Mouse (Mus musculus) testis, postnatal 10 days (tissue): ENCODE measurements around the gene Zbtb46.
A peak's percentile ranks its signal among the peaks of the same experiment; 100 is the strongest.

Experiments
- DNase-seq: peaks from one replicate; pipeline ENCODE4 v3.0.0; 2021; ENCODE audit warnings: low spot score

Gene Zbtb46

DNA sequence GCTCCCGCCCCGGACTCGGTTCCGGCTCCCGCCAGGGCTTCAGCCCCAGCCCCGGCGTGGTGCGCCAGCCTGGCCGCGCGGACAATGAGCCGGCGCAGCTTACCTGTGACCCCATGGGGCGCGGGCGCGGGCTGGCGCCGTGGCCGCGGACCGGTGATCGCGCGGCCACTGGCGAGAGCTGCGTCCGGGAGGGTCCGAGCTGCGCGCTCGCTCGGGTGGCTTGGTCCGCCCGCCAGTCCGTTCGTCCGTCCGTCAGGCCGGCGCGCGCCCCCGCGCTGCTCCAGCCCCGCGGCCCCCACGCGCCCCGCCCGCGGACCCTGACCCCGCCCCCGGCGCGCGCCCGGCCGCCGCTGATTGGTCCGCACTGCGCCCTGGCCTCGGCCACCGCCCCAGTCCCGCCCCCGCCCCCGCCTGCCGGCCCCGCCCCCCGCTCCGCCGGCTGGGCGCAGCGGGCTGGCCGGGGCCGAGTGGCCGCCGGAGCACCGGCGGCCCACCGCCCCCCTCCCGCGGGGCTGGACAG, at the start of gene Zbtb46:
Gene Zbtb46 (minus strand): TSS at position 274 of the 520 bp plus-strand sequence.
- peak; percentile 97 for DNase-seq

DNA sequence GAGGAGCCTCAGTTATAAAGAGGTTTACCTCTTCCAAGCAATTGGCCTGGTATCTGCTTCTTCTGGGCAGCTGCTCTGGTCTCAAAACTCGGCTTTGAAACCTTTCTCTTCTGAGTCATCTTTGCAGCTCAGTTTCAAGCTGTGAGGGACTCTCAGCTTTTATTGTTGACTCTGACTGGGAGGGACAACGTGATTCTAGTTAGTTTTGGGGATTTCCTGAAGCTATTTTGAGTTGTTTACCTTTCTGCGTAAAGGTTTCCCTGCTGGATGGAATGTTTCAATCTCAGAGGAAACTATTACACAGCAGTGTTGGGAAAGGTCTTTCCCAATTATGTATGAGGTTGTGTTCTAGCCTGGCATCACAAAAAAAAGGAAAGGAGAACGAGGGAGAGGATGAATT, 39.4 kb upstream of the Zbtb46 start:
- DNase-seq, result no peak

DNA sequence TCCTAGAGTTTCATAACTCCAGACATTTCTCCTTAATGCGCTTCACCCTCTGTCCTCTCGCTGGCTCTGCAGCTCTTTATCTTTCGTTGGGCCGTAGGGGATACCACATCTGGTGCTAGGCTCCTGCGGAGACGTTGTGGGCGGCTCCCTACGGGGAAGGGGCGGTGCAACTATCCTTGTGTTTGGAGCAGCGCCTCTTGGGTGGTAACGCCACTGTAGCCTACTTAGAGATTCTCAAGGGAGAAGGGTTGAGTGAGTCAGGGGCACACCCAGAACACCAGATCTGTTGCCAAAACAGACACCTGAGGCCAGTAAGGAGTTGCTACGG, 38.3 kb upstream of the Zbtb46 start:
- DNase-seq, result peak; percentile 75

DNA sequence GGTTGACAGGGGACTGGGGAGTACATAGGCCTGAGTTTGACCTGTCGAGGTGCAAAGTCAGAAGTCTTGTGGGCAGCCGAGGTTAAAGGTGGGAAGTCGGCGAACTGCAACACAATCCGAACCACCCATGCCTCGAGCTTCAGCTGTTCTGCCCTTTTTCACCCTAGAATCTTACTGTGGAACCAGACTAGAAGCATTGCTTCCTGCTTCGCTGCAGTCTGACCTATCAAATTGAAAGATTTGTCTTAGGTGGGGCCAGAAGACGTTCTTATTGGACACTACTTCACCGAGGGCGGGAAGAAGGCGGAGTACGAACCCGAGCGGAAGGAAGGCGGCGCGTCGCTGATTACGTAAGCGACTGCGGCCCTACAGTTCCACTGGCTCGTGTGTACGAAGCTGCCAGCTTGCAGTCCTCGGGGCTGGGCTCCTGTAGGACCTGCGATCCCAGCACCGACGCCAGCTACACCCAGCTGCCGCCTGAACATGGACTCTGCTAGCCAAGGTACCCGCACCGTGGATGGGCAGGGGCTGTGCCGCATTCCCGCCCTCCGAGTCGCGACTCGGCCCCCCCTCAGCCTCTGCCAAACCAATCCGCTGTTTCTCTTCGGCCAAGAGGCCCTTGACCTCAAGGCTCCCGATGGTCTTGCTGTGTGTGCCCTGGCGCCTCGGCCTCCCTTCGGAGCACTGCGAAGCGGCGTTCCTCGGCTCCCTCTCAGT, 37.8 kb upstream of the Zbtb46 start, which contains the start of gene Tpd52l2:
Gene Tpd52l2 (plus strand): TSS at position 312 of the 717 bp plus-strand sequence.
- peak; percentile 90 for DNase-seq

DNA sequence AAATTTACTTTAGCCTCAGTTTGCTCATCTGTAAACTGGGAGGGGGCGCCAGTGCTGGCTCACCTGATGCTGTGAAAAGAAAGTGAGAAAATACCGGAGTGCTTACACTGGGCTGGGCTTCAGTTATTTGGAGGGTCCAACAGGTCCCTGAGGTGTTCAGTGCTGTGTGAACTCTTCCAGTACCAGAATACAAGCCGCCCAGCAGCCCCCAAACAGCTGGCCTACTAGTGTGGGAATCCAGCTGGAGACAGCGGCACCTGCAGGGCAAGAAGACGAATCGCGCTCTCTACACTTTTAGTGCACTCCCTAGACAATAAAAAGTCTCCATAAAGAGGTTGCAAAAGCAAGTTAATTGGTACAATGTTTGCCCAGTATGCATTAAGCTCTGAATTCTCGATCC, 37.1 kb upstream of the Zbtb46 start:
- DNase-seq, result peak; percentile 88

DNA sequence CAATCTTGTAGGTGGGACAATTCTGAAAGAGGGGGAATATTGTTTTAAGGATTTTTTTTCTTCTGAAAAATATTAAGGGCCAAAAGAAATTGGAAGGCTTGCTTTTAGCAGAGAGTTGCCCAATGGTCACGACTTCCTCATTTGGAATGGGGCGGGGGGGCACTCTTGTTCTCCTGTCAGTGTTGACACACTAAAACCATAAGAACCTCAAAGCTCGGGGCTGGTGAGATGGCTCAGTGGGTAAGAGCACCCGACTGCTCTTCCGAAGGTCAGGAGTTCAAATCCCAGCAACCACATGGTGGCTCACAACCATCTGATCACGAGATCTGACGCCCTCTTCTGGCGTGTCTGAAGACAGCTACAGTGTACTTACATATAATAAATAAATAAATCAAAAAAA, 36.6 kb upstream of the Zbtb46 start:
- peak; percentile 45 for DNase-seq

DNA sequence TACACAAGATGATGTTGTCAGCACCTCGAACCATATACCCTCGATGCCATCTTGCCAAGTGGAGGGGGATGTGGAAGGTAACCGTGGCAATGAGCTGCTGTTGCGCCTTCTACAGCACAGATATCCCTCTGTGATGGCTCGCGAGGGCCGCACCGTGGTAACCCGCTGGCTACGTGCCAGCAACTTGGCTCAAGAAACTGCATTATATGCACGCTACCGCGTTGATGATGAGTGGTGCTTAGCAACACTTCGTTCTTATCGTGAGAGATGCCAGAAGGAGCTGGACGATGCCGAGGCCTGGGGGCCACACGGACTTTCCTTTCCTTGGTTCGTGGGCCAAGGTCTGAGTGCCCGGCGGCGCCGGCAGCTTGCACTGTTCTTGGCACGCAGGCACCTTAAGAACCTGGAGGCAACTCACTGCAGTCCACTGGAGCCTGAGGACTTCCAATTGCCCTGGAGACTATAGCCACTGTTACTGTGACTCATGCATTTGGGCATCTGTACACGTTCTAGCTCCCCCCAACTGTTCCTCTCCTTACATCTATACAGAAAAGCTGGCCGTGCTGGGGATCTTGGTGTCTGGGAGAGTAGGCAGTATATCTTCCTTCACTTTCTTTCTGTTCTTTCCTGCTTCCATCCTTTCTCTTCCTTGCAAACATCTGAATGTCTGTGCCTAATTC, 35.2 kb upstream of the Zbtb46 start:
- peak; percentile 57 for DNase-seq

DNA sequence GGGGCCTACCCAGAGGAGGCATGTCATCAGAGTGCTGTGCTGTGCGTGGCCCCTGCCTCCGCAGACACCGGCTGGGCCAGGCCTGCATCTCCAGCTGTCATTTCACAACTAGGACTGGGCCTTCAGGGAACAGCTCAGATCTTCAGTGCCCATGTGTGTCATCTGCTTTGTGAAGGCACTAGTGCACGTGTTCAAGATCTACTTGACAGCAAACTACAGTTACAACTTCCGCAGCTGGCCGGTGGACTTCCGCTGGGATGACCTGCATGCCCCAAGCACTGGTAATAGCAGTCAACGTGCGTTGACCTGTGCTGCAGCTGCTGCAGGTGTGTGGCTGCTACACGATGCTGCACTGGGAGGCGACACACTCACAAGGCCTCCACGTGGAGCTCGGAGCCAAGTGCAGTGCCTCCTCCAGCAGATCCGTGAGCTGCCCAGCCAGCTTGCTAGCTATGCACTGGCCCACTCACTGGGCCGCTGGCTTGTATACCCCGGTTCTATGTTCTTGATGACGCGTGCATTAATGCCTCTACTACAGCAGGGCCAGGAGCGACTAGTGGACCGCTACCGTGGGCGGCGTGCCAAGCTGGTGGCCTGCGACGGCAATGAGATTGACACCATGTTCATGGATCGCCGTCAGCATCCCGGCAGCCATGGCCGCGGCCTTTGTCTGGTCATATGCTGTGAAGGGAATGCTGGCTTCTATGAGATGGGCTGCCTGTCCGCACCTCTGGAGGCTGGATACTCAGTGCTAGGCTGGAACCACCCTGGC, 34.1 kb upstream of the Zbtb46 start, which contains the start of gene Abhd16b:
Gene Abhd16b (plus strand): TSS at position 51 of the 772 bp plus-strand sequence.
- DNase-seq, result peak; percentile 64

DNA sequence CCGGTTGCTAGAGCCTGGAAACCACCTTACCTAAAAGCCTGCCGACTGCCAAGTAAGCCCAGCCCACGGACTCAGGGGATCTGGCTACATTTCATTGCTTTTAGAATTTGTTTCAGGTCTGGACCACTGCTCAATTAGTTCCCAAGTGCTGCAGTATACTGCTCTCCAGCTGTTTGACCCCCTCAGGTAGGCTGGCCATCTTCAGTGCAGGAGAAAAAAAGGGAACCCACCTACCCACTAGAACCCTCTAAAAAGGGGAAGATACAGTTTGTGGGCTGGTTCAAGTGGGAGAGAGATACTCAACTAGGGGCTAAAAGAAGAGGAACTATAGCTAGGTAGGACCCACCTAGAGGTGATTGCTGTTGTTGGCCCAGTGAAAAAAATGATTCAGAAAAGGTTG, 33.0 kb upstream of the Zbtb46 start:
- DNase-seq, result no peak

DNA sequence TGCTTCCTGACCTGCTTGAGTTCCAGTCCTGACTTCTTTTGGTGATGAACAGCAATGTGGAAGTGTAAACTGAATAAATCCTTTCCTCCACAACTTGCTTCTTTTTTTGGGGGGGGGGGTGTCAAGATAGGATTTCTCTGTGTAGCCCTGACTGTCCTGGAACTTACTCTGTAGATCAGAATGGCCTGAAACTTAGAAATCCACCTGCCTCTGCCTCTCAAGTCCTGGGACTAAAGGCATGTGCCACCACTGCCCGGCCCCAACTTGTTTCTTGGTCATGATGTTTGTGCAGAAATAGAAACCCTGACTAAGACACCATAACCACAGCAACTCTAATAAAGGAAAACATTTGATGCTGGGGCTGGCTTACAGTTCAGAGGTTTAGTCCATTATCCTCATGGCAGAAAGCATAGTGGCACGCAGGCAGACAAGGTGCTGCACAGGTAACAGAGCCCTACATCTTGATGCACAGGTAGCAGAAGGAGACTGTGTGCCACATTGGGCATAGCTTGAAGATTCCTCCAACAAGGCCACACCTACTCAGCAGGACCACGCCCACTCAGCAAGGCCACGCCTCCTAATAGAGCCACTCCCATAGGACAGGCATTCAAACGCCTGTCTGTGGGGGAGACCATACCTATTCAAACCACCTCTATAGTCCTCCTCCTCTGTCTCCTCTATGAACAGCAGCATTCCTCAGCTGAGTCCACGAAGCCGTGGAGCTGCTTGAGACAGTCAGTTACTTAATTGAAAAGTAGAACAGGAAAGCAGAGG, 32.4 kb upstream of the Zbtb46 start:
- DNase-seq, result peak; percentile 61

DNA sequence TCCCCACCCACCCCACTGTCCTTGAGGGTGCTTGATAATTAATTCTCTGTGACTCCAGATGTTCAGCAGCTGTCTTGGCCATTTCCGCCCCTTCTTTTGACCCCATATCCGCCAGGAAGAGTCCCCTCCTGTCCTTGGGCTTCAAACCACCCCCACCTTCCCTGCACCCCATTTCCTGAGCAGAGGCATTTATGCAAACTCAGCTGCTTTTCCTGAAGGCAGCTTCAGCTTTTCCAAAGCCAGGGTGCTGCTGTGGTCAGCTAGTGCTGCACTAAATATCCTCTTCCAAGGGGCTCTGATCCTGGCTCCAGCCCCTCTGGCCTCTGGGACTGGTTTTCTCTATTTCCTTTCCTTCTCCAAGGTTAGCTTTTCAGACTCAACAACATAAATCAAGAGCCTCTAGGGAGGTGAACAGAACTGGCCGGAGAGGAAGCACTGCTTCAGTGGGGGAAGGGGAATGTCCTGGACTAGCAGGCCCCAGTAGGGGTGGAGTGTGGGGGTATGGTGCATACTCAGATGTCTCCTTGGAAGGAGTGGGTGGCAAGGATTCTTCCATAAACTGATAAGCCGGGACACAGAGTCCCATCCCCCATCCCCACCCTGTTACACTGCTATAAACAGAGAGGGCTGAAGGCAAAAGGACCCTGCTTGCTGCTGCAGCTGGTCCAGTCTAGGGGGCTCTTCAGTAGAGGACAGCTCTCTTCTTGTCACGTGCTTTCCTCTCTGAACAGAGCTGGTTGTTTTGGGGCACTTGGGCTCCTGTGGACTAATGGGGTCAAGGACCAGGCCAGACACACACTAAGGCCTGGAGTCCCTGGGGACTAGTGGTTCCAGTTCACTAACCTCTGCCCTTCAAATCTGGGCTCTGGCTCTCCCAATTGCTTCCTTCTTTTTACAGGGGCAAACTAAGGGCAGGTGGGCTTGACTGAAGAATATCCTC, 28.4 kb upstream of the Zbtb46 start:
- DNase-seq, result peak; percentile 66

DNA sequence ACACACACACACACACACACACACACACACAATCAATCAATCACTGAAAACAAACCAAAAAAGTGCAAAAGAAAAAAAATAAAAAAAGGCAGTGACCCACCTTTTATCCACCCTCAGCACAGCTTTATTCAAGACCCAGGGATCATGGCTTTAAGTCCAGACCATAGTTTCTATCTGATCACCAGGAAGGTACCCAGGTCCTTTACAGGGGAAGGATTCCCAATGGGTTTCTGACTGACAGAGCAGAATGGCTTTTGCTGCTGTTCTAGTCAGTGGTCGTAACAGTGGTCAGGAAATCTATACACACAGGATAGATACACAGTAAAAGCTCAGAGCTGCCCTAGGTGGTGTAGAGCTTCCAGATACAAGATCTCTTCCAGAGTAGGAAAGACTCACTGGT, 26.5 kb upstream of the Zbtb46 start:
- DNase-seq, result no peak

DNA sequence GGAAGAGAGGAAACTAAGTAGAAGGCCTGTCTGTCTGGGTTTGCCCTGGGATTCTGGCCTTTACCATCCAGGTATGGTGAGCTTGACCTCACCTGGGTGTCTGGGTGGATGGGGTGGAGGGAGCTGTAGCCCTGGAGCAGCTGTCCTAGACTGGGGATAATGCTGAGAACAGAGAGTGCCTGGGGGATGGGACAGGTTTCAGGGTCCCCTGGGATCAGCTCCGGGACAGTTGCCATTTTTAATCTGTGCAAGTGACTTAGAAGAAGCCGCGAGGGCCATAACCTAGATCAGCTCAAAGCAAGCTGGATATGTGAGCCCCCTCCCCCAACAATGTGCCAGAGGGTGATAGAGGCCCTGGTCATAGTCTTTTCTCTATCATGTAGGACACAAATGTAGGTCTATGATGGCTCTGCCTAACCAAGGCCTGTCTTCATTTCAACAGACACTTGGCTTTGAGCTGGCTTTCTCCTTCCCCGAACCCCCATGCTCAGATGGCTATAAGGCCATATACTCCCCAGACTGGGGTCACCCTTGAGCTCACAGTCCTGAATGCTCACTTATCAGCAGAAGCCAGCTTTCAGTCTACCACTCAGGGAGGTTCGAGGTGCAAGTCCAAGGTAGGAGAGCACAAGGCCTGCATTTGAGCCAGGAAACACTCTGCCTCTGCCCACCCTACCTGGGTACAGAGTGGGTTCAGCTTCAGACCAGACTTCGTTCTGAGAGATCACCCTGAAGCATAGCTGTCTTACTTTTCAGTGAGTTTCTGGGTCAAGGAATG, 25.4 kb upstream of the Zbtb46 start:
- DNase-seq, result peak; percentile 53

DNA sequence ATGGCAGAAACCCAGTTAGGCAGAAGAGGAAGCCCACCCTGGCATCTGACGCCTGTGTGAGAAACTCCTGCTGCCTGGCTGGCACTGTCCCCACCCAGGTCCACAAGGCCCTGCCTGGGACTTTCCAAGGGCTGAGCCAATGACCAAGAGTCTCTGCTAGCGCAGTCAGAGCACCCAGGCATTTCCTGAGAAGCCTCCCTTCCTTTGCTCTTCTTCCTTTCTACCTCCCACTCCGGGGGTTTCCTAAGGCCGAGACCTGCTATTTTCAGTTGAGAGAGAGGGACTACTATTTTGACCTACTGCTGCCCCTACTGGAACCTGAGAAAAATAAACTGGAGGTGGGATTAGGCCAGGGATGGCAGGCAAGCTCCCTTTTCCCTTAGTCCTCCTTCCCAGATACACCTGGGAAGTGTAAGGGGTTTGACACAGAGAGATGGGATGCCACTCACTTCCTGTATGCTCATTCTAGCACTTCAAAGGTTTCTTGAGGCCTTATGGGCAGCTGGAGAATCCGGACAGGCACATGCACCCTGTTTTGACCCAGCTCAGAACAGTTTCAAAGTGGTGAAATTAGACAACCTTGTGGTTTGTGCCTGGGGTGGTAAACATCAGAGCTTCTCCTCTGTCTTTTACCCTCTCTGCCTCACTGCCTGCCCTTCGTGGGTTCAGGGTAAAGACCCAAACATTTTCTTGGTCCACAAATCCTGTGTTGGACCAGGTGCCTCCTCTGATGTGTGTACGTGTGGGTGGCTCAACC, 24.5 kb upstream of the Zbtb46 start:
- peak; percentile 60 for DNase-seq

DNA sequence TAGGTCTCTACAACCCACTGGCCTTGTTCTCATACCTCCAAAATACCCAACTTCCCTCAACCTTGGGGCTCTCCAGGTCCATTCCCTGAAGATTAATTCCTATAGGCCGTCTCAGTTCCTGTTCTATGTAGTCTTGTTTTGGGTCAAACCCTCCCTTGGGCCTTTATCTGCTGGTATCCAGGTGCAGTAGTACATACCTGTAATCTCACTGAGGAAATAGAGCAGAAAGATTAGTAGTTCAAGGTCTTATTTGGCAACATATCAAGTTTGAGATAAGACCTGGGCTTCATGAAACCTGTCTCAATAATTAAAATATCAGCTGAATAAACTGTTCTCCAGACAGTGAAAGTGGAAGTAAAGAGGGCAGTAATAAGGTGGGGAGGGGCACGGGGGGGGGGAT, 23.9 kb upstream of the Zbtb46 start:
- DNase-seq, result no peak

DNA sequence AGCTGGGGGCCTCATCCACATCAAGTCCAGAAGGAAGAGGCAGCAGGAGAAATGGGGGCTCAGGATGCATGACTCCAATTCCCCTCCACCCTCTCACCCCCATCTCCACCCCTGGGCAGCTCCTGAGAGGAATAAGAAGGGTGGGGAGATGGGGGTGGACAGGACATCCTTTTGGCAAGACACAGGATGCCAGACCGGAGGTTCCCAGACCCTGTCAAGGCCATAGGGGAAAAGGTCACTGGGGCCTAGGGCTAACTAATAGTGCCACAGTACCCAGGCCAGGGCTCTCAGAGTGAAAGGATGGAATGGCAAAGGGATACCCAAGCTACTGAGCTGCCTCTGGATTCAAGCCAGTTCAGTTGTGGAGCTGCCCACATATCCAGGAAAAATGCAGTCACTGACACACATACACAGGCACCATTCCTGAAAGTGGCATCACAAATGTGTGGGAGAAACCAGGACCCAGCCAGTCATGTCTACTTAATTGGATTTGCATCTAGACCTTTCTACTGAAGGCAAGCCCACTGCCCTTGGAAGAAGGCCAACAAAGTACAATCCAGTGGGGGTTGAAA, 13.1 kb upstream of the Zbtb46 start:
- no peak for DNase-seq

DNA sequence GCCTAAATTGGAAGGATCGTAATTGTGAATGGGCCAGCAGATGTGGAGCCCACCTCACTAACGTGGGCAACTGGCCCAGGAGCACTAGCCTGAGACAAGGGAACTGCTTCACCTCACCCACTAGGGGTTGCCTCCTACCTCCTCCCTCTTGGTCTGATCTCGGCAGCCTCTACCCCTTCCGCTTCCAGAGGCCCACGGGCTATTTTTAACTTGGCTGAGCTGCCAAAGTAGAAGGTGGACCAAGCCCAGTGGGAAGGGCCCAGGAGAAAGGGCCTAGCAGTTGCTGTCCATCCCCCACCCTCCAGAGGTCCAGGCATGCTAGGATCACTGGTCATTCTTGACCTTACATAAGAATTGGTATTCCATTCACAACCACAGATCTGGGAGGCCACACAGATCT, 12.0 kb upstream of the Zbtb46 start:
- DNase-seq, result no peak

DNA sequence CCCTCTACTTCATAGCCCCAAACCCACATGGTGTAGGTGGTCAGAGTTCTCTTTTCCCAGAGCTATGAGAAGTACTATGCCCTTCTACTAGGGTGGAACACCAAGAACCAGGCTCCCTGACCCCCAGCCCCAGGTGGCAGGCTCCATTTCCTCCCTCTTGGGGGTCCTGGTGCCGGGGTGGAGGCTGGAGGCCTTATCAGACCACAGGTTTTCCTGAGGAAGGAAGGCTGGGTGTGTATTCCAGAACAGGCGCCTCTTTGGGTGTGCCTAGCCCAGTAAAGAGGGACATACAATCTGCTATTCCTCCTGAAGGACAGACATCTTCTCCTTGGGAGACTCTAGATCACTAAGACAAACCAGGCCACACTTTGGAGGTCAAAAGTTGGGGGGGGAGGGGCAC, 11.1 kb upstream of the Zbtb46 start:
- DNase-seq, result no peak

DNA sequence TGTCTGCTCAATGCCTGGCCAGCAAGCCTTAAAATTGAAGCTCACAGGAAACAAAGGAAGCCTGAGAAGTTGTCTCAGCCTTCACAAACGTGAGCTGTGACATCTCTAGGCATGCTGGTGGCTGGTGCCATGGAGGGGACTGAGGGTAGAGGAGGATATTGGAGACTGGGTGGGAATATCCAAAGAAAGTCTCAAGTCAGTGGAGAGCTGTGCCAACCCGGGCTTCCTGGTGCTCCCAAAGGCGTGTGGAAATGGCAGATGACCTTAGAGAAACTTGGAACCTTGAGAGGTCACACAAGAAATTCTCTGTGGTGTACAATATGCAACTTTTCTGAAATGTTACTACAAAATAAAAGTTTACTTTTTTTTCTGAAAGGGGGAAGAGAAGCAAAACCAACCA, 6.2 kb upstream of the Zbtb46 start:
- no peak for DNase-seq
